Mouse (Mus musculus) embryonic fibroblast, embryonic 13.5 days (primary cell): Measurements from ENCODE around the gene Pds5a.

Experiments used
- CTCF ChIP-seq: IDR thresholded peaks from 2 replicates; pipeline ENCODE4 v1.5.1; 2011; ENCODE audit warnings: mild to moderate bottlenecking, control low read depth, low read length, moderate library complexity, borderline replicate concordance; ENCODE audit not compliant: insufficient read depth
- POLR2A ChIP-seq: IDR thresholded peaks from 2 replicates; pipeline ENCODE4 v1.6.1; 2011; ENCODE audit warnings: low read depth, mild to moderate bottlenecking, control low read depth, low read length, moderate library complexity

DNA sequence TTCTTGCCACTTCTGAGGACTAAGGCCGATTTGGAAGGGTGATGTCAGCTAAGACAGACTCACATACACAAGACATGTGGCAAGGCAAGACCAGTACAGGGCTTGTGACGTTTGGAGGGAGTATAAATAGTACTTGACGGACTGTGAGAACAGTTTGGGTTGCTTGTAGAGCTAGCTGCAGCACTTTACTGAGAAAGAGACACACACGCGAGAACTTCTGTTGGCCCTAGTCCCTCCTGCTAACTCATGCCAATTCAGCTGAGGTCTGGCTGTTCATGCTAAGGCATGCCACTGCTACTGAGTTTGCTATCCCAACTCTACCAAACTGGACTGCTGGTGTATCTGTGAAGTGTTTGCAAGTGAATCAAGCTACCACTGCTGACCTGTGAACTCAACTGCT, 19.2 kb downstream of the Pds5a start:
- no peak for TF ChIP-seq CTCF
- TF ChIP-seq POLR2A = no peak
